Mouse (Mus musculus) mouse embryonic stem cell (cell line): ENCODE data around the gene Lrsam1.

Source experiments
- in situ Hi-C, 2 experiments: fragments of 300-500 bp; cut with MboI; formaldehyde crosslinking; loops; 1 replicate in 1 of 2; 3 replicates in 1 of 2; pipeline ENCODE4 v1.14.3; 2019 to 2020; ENCODE audit warnings: low sequenced_read_pairs in 2 of 2, low pct_unique_long_range_greater_than_20kb in 1 of 2, mixed read lengths in 1 of 2; ENCODE audit not compliant: unreplicated experiment in 1 of 2

Gene Lrsam1

DNA sequence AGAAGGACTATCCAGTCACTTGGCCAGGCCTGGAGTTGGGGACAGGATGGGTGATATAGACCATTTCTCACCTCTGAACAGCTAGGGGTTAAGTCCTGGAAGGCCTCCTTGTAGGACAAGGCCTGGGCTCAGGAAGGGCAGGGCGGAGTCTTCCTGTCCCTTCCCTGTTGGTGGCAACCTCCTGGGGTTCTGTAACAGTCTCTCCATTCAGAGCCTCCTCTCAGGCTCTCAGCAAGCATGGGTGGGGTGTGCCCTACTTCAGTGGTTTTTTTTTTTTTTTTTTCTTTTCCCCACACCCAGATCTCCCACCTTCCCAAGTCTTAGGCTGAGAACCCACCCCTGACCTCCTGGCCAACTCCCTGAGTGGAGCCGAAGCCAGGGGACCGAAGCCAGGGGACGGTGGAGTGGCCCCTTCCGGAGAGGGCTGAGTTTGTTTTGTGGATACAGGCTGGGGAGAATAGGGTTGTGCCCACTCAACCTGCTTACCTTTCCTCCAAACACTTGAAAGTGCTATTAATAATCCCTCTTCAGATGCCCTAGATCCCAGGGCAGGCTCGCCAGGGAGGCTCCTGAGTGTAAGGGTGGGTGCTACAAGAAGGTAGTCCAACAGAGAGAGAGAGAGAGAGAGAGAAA lies 83.5 kb downstream of the Lrsam1 start:
- in situ Hi-C loops, result loop anchor here in 1 of 2 experiments (5.0 kb wide), 1 partner anchor 34 kb away; no protein-coding TSS in a partner anchor

DNA sequence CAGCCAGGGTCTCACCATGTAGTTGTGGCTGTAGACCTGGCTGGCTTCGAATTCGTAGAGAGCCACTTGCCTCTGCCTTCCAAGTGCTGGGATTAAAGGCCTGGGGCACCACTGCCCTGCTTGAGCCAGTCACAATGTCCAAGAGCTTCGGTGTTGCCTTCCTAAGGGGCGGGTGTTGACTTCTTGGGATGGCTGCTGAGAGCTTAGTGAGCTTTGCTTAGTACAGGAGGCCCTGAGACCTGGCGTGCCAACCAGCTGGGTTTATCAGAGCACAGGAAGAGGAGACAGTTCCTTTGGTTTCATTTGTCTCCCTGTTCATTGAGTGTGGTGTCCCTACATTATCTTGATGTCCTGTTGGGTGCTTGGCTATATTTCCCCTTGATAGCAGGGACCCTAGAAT lies 84.1 kb downstream of the Lrsam1 start:
- in situ Hi-C loops, result loop anchor here in 1 of 2 experiments (5.0 kb wide), 1 partner anchor 35 kb away; no protein-coding TSS in a partner anchor

DNA sequence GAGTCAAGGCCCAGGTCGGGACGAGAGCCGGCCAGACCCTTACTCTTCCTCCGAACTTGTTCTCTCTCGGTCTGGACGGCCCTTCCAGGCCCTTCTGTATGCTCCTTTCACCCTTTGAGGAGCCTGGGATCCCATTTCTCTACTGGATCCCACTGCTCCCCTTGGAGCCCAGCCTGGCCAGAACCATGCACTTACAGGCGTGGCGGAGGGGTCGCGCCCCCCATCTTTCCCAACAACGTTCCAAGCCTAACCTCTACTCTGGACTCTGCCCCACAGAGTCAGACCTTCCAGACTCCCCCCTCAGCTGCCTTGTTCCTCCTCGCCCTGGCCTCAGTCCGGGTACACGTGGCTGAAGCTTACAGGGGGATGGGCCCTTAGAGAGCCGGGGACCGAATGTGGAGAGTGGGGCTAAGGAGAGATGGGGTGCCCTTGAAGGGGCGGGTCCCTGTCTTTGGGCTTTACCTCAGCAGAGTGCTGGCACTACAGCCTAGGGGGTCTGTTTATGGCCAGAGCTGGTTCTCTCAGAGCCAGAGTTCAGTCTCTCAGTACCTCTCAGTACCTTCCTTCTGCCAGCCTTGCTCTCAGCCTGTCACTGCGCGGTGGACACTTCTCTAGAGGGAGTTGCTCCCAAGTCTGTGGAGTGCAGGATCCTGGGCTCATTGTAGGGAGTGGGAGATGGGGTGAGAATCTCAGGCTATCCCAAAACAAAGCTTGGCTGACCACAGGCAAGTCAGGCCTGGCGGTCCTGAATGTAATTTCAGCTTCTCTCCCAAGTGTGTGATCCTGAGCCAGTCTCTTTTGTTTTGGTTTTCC lies 84.7 kb downstream of the Lrsam1 start:
- in situ Hi-C loops, result loop anchor here in 1 of 2 experiments (5.0 kb wide), 1 partner anchor 36 kb away; no protein-coding TSS in a partner anchor

DNA sequence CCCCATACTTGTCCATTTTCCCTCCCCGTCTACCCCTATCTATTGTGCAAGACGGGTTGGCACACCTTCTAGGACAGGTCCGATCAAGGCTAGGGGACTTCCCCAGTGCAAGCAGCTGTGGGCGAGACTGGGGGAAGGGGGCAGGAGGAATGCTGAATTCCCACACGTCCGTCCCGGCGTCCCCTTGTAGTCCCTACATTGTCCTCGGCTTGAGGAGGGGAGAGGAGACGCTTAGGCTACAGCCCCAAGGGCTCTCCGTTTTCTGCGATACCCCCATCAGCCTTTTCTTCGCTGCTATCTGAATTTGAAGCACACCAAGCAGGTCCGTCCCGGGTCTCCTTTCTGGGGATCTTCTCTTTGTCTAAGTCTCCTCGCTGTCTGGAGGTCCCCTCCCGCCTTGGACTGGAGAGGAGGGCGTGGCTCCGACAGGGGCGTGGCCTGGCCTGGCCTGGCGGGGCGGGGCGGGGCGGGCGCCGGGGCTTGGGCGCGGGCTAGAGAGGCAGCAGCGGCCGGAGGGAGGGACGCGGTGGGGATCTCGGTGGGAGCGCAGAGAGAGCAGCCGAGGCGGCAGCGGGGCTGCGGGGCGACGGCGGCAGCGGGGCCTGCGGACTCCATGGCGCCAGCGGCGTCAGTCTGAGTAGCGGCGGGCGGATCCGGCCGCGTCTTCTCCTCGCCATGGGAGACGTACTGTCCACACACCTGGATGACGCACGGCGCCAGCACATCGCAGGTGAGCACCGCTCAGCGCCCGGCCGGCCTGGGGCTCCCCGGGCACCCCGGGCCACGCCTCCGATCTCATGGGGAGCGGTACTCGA lies 85.5 kb downstream of the Lrsam1 start, which contains the start of gene Fam129b:
Fam129b (plus strand) TSS at position 440 of the 815 bp plus-strand sequence.
- in situ Hi-C loops, result loop anchor here in 1 of 2 experiments (5.0 kb wide), 1 partner anchor 36 kb away; no protein-coding TSS in a partner anchor
